Mouse (Mus musculus) yolk sac, embryonic 10.5 days (tissue): ENCODE results near the gene Abce1.
"Not testable (repeated sequence)": the region's sequence is repeated elsewhere in the genome, so short reads cannot be mapped to it uniquely, and the experiment has no call there.

Source experiments
- DNase-seq: peaks from one replicate; pipeline ENCODE4 v3.0.0-alpha.2; 2017; ENCODE audit warnings: low spot score

Gene Abce1

DNA sequence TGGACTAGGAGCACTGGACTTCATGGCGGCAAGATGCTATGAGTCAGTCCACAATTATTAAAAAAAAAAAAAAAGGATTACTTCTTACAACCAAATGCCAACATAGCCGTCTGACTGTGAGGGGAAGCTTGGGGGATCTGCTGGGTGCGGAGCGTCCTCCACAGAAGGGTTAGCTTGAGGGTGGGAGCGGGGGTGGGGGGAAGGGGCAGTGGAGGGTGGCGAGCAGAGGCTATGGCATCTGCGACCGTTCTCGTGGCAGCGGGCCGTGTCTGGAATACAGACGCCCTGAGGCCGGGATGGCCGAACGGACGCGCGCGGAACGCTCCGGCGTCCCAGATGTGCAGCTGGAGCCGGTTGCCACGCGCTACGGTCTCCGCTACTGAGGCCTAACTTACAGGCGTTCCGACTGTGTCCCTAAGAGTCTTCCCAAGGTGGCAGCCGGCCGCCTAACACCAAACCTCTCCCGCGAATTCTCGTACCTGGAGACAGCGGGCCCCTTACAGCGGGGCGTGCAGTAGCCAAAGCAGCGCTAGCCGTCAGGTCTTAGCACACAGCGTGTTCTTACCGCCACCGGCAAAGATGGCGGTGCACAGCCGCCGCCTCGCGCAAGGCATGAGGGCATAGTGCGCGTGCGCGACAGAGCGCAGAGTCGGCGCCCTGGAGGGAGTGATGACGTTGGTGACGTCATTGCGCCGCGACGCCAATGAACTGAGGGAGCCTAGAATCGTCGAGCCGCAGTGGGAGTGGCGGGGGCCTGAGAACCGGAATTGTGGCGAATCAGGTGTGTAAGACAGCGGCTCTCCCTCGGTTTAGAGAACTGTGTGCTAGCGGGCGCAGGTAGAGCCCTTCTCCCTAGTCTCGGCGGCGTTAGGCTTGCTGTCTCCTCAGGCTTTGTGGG is at the start of gene Abce1, which contains the start of gene Anapc10:
Gene Abce1, minus strand, starts transcription at position 677 of the 898 bp plus-strand sequence.
Gene Anapc10, plus strand, starts transcription at position 757 of the 898 bp plus-strand sequence.
- DNase-seq, result peak; percentile 96

DNA sequence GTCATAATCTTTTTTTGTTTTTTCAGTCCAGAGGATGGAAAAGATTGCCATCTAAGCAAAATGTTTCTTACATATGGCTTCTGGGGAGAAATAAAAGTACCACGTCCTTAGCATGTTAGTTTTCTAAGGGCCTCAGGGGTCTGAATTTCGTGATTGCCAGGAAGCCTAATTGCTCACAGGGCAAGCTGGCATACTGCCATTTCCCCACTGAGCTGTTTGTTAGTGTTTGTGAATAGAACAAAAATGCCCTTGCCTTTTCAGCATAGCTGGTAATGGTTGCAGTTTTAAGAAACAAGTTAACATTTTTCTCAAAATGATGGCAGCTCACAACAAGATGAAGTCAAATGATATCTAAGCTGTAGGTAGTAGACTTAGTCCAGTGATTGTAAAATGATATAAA is 38.8 kb upstream of the Abce1 start:
- no peak for DNase-seq

DNA sequence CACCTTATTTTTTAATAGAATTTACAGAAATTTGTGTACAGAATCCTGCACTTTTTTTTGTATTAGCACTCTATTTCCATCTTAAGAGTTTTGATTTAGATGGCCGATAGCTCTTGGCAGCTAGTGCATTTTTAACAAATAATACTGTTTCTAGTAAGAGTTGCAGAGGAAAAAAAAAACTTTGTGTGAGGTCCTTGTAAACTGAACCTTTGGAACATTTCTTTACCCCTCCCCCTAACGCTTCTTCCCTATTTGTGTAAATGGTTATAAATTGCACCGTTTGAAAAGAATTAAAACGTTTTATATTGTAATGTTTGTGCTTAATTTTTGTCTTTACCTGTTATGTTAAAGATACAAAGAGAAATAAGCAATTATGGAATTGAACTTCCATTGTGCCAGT is 37.1 kb upstream of the Abce1 start:
- DNase-seq, result no peak

DNA sequence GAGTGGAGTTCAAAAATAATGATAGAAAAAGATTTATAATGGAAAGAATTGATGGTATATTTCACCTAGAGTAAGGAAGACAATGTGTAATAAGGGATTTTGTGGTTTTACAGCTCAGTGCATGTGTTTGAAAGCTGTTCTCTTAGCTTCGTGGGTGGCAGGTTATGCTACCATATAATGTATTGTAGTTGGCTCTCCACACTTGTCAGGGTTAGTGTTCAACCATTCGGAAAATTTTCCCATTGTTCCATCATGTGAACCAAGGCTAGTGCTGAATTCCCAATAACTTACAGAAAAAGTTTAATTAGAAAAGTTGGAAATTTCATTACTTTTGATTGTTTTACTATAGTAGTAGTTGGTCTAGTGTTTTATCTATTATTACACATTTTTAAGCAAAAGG is 36.6 kb upstream of the Abce1 start:
- DNase-seq, result no peak

DNA sequence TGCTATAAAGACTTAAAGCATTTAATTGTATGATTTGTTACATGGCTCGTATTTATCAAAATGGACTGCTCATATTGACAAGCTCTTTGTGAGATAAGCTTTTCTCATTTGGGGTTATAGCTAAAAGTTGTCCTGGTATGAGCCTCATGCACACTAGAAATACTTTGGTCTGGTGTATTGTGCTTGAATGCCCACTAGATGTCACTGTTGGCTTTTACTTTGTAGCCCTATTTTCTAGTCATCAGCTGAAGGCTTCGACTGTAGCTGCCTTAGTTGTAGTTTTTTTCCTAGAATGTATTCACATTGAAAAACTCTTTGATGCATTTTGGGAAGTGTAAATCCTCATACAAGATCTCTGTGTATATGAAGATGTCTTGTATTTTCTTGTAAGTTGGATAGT is 22.8 kb upstream of the Abce1 start:
- no peak for DNase-seq

DNA sequence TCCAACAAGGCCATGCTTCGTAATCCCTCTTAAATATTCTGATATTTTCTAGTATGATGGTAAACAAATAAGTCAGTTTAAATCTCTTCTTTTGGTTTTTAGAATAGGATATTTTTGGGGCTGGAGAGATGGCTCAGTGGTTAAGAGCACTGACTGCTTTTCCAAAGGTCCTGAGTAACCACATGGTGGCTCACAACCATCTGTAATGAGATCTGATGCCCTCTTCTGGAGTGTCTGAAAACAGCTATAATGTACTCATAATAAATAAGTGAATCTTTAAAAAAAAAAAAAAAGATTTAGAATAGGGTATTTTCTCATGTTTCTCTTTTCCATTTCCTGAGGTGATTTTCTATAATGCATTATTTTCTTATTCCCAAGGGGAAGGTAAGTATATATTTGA is 16.4 kb upstream of the Abce1 start:
- no peak for DNase-seq

DNA sequence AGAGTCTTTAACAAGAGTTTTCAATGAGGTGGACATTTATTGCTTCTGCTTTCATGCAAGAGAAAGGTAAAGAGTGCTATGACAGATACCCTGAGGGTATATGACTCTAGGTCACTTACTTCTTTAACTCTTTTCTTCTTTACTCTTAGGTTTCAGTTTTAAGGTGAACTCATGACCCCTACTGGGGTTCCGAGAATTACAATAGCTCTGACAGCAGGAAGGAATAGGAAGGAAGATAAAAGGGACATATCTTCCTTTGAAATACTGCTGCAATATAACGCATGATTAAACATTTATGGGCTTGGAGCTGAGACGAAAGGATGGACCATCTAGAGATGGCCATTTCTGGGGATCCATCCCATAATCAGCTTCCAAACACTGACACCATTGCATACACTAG is 13.0 kb upstream of the Abce1 start:
- DNase-seq, result no peak

DNA sequence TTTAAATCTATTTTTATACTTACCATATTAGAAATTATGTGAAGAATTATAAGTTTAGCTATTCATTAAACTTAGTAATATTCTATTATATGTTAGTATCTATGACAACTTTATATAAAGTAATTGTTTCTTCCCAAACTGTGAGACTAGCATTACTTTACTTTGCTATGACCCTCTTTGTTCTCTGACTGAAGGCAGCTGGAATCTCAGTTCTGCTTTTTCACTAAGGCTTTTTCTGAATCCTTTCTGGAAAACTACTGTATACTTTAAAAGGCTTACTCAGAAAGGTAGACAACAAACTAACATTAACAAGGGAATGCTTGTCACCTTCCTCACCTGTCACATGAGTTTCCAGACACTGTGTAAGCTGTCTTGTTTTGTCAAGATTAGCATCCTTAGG is 11.8 kb upstream of the Abce1 start:
- DNase-seq, result no peak

DNA sequence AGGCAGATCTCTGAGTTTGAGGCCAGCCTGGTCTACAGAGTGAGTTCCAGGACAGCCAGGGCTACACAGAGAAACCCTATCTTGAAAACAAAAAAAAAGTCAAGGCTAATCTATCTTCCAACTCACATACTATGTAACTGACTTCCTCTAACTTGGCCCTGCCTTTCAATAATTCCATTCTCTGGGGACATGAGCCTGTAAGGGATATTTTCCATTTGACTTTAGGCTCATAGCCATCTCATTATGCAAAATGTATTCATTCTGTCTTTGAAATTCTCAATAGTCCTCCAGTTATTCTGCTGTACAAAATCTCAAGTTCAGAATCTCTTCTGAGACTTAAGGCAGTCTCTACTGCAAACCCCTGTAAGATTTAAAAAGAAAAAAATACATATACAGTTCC is 10.0 kb upstream of the Abce1 start:
- DNase-seq, result no peak

DNA sequence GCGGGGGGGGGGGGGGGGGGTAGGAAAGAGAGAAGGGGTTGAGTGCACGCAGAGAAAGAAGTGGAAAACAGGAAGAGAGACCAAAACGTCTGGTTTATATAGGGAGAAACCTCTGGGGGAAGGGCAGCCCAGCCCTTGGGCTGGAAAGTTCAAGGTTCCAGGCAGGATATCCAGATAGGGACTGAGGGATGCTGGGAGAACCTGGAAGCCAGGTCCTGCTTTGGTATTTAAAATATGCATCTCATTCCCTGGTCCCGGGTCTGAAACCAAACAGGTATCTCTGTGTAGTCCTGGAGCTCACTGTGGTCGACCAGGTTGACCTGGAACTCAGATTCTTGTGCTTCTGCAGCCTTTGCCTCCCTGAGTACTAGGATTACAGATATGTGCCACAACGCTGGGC is 1.1 kb upstream of the Abce1 start:
- peak; percentile 6 for DNase-seq

DNA sequence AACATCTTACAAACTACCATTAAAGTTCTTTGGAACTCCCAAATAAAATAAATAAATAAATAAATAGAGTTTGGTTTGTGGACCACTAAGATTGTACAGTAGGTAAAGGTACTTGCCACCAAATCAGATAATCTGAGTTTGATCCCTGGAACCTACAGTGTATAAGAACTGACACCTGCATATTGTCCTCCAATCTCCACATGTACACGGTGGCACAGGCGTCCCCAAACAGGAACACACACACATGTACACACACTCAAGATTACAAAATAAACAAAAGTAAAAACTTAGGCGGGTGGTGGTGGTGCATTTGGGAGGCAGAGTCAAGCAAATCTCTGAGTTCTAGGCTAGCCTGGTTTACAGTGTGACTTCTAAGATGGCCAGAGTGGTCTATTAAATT is 4.9 kb downstream of the Abce1 start:
- no peak for DNase-seq

DNA sequence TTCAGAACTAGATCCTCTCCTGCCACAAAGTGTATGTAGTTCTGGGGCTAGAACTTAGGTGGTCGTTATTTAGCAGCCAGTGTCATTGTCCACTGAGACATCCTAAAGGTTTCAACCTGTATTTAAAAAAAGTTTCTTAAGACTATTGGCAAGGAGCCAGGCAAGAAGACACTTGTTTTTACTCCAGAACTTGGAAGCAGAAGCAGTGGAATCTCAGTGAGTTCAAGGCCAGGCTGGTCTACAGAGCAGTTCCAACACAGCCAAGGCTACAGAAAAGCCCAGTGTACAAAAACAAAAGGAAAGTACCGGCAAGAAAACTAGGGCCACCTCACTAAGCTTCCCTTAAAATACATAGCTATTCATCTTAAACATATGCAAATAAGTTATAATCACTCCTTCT is 19.0 kb downstream of the Abce1 start:
- no peak for DNase-seq

DNA sequence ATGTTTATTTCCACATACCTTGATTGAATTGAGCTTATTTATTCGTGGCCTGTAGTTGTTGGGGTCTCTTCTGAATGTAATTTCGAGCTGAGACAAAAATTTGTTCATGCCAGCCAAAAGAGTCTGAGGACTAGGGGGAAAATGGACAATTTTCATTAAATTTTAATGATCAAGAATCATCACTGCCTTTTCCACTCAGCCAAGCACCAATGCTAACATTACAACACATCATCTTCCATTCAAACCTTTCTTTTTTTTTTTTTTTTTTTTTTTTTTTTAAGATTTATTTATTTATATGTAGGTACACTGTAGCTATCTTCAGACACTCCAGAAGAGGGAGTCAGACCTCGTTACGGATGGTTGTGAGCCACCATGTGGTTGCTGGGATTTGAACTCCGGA is 25.6 kb downstream of the Abce1 start:
- DNase-seq, result not testable (repeated sequence)

DNA sequence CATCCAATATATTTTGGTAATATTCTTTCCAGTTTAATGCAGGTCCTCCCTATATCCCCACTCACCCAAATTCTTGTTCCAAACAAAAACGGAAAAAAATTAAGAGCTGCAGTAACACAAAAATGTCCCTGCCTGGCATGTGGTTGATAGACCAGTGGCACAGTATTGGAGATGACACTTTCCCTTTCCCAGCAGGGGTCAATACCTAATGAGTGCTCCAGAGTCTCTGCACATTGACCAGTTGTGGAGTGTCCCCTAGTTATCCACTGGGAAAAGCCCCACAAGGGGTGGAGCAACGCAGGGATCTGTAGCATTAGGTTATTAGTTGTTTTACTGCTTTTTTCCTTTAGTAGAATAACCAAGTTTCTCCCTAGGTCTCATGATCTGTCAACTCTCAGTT is 30.6 kb downstream of the Abce1 start:
- no peak for DNase-seq

DNA sequence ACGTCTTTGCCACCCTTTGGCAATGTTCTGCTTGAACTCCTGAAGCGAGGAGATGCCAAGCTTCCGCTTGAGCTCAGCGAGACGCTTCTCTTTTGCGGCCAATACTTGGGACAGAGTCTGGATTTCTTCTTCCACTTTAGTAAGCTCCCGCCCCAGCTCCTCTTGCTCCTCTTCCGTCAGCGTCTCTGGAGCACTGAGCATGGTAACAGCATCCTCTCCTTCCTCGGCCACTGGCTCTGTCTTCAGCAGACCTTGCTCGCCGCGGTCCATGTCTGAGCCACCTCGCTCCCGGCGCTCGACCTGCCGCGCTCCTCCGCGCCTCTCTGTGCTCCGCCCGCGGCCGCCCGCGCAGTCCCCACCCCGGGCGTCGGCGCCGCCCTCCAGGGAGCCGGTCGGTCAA is 31.0 kb downstream of the Abce1 start:
- peak; percentile 21 for DNase-seq

DNA sequence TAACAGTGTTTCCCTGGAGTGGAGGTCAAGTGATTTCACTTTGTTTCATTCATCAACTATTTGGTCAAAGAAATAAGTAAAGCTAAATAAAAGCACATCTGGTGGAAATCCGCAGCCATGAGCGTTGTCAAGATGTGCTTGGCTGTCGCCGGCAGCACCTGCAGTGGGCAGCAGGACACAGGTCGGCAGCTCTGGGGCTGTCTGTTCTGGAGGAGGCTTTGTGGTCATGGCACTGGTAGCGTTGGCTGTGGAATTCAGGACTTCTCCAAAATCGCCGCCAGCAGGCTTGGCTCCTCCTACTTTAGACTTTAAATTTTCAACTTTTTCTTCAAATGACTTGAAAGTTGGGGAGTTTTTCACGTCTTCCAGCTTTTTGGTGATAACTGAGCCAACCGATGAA is 31.5 kb downstream of the Abce1 start:
- DNase-seq, result not testable (repeated sequence)

DNA sequence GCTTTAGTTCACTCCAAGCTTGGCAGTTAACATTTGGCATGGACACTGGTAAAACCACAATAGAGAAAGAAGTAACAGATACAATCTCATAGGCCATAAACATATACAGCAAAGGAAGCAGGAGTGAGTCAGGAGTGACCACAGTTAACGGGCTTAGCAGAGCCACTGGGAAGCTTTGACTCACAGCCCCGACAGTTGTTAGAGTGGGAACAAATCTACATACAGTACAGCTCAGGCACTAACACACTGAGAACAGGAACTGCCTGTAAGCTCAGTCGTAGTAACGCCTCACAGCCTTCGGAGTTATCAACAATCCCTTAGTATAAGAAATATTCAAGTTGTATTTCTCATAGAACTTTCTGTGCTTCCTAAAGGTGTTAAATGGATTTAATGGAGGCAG is 32.5 kb downstream of the Abce1 start:
- no peak for DNase-seq

DNA sequence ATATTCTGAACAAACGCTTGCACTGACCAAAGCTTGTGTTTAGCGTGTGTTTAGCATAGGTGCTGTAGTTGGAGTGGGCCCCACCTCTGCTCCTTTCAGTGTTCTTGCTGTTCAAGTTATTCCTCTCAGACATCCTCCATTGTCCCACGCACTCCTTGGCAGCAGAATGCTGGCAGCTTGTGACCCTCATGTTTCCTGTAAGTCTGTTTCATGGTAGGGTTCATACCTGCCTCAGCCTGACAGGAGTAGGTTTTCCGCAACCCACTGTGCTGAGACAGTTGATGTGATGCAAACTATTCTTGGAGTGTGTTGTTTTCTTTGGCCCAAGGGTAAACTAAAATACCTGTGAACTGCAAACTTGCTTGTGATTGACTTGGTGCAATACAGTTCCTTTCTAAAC is 35.1 kb downstream of the Abce1 start:
- no peak for DNase-seq

DNA sequence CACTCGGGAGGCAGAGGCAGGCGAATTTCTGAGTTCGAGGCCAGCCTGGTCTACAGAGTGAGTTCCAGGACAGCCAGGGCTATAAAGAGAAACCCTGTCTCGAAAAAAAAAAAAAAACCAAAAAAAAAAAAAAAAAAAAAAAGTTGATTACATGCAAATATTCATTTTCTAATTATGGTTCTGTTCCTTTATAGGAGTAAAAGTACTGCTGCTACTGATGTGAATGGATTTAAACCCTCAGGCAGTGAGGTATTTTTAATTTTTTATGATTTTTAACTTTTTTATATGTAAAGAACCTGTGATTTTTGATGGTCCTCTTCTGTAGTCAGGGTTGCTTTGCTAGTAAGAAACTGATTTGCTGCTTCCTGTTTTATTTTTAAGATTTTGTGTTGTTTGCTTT is 52.8 kb downstream of the Abce1 start:
- DNase-seq, result not testable (repeated sequence)

DNA sequence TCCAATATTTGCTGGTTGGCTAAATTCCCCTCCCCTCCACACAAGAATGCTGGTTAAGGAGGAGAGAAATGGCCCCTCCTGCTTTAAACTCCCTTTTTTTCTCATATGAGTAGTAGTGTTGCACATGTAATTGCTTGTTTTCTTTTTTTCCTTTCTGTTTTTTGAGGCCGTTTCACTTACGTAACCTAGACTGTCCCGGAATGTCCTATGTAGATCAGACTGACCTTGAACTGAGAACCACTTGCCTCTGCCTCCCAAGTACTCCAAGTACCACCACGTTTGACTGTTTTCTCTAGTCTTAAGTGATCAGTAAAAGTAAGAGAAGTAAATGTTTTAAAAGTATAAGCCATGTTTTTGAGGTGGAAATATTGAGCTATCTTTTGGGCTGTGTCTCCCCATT is 57.8 kb downstream of the Abce1 start:
- DNase-seq, result no peak

DNA sequence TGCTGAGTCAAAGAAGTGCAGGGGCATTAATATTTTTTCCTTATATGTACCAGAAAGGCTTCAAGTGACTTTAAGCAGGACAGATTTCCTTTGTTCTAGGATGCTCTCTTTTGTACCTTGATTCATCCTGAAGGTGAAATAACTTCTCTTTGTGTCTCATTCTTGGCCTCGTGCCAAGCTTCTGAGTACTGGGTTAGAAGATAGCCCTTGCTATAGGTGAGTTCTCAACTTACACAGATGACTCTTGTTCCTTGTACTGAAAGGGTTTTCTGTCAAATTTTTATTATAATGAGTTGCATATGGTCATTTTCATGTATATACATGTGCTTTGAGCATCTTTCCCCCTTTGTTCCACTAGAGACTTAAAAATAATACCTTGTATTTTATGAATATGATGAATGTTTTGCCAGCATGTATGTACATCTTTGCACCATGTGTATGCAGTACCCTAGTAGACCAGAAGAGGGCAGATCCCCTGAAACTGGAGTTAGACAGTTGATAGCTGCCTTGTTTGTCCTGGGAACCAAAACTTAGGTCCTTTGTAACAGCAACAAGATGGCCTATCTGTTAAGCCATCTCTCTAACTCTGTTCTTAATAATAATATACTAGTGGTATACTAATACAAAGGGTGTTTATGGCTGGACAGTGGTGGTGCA is 61.3 kb downstream of the Abce1 start:
- DNase-seq, result no peak

DNA sequence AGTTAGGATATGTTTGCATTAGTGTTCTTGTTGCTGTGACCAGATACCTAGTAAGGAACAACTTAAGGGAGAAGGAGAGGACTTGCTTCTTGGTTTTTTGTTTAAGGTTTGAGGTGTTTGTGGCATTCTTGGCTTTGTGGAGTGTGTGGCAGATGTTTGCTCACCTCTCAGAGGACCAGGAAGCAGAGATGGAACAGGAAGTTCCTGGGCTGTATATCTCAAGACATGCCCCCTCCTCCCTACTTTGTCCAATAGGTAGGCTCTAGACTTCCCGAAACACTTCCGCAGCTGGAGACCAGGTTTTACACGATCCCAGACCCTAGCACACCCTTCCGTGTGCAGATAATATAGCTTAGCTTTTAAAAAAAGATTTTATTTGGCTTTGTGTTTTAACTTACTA is 62.0 kb downstream of the Abce1 start:
- no peak for DNase-seq

DNA sequence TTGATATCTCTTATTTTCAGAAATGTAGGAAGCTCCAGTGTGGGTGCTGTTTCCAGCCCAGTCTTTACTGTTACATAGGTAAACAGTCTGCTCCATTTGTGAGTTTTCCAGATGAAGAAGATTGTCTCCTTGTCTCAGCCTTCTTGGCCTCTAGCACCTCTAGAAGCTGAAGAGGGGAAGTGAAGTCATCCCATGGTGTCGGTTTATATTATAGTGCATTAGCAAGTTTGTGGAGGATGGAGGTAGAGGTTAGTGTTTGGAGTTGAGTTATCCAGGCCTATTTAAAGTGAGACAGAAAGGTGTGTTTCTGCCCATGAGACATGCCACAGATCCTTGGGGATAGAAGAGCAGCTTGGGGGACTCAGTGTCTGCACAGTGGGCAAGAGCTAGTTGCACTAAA is 70.4 kb downstream of the Abce1 start:
- DNase-seq, result no peak
